Mouse (Mus musculus) adrenal gland, postnatal 10 days (tissue): Measurements from ENCODE around the gene Cage1. TPM values are rescaled to one million over a fixed set of nuclear protein-coding genes. Genes with fewer than 3 reads are reported as not detected.

ENCODE experiments used
- DNase-seq: peaks from one replicate; pipeline ENCODE4 v3.0.0; 2021; ENCODE audit warnings: mixed read lengths
- total RNA-seq, 2 experiments: library from RNA; stranded (reverse); gene quantifications; 2 replicates each; pipeline ENCODE4 v1.2.3; 2021

The Cage1 gene
- total RNA-seq, 2 experiments from 2014 or later: 3.5 to 6.2 TPM

DNA sequence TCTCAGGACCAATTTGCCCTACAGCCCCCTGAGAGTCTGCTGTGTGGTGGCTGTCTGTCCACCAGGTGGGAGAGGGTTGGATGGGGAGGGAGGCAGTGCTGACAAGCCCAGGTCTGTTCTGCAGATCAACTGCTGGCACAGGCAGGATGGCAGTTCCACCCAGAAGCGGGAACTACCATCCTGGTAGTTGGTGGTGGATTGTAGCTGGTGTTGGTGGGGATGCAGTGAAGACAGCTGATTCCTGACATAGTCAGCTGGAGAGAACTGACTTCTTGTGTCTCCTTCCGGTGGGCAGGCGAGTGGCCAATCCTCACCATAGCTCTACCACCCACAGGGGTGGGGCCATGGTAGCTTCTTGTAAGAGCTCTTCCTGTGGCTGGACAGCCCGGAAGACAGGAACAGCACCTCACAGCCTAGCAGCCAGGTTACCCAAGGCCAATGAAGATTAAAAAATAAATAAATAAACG, 26.4 kb downstream of the Cage1 start:
- no peak for DNase-seq

DNA sequence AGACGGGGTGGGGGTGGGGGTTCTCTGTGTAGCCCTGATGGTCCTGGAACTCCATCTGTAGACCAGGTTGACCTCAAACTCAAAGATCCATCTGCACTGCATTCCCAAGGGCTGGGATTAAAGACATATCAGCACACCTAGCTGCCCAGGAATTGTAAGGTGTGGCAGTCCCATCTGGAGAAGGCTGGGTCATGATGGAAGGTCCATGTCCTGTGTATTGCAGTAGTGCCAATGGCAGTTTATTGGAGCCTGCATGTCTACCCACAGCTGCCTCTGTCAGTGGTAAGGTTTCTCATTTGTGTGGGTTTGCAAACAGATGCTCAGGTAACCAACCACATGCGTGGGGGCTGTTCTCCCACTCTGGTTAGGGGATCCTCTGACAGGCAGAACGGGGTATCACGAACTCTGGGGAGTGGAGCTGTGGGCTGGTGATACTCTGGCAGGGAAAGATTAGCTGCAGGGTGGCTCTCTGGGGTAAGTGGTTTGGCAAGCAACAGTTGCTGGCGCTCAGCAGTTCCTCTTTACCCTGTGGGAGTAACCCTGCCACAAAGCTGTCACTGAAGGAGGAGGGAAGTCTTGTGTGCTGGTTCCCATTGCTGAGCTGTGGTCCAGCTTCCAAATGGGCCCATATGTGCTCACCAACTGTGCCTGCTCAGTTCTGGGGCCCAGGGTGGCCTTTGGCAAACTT, 27.0 kb downstream of the Cage1 start:
- DNase-seq: no peak

DNA sequence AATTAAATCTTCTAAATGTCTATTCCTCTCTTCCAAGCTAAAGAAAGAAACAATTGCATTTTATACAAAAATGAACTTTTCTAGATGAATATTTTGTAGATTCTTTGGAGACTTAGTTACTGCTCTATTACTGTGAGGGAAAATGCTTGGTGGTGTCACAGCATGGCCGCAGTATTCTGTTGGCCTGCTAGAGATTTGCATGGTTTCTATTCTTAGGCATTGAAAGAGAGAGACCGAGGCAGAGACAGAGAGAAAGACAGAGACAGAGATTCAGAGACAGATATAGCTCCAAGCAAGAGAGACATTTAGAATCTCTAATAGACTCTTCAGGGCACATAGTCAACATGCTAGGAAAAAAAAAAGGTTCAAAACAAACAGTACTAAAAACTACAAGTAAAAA, 28.9 kb downstream of the Cage1 start:
- DNase-seq: no peak

GRCm38 (mm10) chr13:38002461-38002860, 34.4 kb downstream of the Cage1 start:
- DNase-seq: no peak

GRCm38 (mm10) chr13:37999713-38000112, 37.2 kb downstream of the Cage1 start:
- DNase-seq: no peak

- DNase-seq: no peak
Observed at GRCm38 (mm10) chr13:37994405-37994749, 42.5 kb downstream of the Cage1 start.

DNA sequence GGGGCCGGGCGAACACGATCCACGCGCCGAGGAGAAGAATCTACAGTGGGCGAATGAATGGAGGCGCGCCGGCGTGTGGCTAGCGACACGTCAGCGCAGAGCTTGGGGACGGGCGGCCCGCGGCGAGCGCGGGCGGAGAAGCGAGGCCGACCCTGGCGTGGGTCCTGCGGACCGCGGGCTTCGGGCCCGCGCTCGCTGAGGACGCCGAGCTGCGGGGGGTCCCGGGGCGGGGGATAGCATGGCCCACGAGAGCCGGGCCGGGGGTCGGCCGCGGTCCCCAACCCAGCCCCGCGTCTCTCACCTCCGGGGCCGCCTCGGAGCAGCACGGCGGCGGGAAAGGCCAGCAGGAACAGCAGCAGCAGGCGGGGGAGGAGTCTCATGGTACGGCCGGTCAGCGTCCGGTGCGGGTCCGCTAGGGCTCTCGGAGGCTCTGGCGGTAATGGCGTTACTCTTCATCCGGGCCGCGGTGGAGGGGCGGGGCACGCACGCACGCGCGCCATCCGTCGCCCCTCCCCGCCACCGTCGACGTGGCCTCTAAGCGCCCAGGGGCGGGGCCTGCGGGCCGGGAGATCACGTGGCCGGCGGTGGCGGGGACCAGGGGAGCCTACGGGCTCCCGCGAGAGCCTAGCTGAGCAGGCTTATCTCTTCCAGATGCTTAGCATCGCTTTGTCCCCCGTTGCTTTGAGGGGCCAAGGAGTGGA, 43.0 kb downstream of the Cage1 start, which contains the start of gene Ssr1:
TSS of gene Ssr1 (minus strand) at position 514 of the 701 bp plus-strand sequence.
- peak; percentile 98 for DNase-seq

DNA sequence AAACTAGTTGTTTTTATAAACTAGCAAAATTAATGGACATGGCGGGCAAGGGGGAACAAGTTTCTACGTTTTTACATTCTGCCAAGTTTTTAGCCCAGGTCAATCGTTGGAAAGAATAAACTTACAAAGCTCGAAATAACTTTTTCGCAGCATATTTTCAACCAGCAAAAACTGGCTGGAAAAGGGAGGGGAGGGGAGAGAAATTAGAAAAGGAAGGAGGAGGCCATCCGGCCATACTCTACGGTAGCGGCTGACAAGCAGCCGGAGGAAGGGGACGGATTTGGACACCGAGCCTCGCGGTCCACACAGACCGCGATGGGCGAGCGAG, 43.5 kb downstream of the Cage1 start:
- DNase-seq: no peak

- DNase-seq: no peak
Observed at GRCm38 (mm10) chr13:37992638-37993371, 44.1 kb downstream of the Cage1 start.

DNA sequence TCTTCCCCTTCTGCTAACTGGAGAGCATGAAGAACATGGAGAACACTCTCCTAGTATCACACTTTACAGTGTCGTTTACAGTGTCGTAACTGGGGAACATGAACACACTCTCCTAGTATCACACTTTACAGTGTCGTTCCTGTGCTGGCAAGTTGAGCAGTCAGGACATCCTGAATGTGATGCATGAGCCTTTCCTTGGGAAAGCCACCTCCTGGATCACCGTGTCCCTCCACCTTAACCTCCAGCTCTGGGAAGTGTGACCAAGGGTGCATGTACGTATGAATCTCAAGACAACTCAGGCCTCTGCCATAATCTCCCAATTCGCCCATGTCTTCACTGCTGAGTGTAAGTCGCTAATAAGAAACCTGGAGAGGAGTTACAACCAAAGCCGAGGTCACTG, 47.2 kb downstream of the Cage1 start:
- no peak for DNase-seq

DNA sequence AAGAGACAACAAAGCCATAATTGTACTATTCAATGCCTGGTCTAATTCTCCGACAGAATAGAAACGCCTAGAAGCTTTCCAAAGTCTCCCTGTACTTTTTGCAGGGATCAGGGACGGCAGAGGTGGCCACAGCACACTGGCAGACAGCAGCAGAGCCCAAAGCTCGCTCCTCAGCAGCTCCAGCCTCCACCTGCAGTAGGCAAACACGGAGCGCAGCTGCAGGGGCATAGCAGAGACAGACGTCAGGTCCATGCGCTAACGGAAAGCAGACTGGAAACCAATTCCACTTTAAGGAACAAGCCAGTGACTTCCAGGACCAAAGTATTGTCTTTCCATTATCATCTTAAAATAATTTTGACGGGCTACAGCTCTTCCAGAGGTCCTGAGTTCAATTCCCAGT, 50.7 kb downstream of the Cage1 start:
- DNase-seq: no peak

- no peak for DNase-seq
Observed at GRCm38 (mm10) chr13:37981063-37981462, 55.8 kb downstream of the Cage1 start.

GRCm38 (mm10) chr13:37980346-37980745, 56.5 kb downstream of the Cage1 start:
- no peak for DNase-seq

GRCm38 (mm10) chr13:37979506-37979905, 57.4 kb downstream of the Cage1 start:
- DNase-seq: no peak

GRCm38 (mm10) chr13:37974731-37975130, 62.1 kb downstream of the Cage1 start:
- DNase-seq: no peak

GRCm38 (mm10) chr13:37974036-37974435, 62.8 kb downstream of the Cage1 start:
- no peak for DNase-seq

GRCm38 (mm10) chr13:37970887-37971530, 65.9 kb downstream of the Cage1 start:
- DNase-seq: no peak

DNA sequence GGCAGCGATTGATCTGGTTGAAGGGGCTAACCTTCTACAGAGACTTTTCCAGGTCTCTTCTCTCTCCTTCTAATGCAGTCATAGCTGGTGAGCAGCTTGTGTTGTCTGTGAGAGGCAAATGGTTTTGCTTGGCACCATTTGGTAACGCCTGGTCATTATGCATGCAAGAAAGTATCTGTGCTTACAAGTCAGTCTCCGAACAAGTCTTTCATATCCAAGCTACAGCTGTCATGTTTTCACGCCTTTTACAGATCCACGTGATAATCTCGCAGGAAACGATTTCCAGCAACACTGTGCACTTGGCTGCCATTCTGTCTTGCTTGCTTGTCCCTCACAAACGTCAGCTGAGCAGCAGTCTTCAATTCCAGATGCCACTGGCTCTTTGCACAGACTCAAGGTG, 66.9 kb downstream of the Cage1 start:
- DNase-seq: no peak

DNA sequence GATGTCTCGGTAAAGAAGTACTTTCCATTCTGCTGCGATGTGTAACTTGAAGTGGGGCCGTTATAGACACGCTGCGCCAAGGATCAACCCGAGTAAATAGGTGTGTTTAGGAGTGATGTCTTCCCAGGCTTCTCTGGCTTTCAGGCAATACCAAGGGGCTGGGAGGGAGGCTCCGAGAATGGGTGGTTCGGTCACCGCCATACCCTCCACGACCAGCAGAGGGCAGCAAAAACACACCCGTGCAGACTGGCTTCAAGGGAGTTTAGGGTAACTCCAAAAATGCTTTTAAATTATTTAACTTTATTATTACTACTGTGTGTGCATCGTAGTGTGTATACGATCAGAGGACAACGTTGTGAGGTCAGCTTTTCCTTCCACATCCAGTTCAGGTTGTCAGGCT, 67.5 kb downstream of the Cage1 start:
- DNase-seq: peak; percentile 95

GRCm38 (mm10) chr13:37967565-37967964, 69.3 kb downstream of the Cage1 start:
- no peak for DNase-seq

GRCm38 (mm10) chr13:37967052-37967437, 69.8 kb downstream of the Cage1 start:
- no peak for DNase-seq

DNA sequence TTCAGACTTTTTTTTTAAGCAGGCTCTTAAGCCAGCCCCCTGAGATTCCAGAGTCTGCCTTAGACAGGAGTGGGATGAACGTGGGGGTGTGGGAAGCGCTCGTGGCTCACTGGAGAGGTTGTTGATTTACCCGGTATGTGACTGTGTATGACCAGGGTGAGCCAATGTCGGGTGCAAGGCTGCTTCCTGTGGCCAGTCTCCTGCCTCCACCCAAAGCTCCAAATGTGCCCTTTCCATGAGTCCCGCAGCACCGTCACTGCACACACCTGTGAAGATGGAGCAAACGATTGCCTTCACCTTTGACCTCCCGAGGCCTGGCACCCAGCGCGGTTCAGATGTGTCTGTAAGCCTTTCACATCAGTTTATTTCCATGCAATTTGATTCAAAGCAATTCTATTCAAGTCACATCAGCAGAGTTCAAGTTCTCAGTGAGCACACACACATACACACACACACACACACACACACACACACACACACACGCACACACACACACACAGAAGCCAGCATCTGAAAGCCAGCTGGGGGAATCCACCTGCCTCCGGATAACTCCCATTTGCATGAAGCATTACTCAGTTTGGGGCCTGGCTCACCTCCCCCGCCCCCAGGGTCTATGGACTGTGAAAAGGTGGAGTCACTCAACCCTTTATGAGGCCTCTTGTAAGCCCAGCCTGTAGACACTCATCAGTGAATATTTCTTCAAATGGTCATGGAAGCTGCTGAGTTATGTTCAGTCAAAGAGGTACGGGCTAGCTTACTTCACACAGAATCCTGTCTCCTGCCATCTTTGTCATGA, 70.4 kb downstream of the Cage1 start:
- no peak for DNase-seq
